In the genomic region with DNA sequence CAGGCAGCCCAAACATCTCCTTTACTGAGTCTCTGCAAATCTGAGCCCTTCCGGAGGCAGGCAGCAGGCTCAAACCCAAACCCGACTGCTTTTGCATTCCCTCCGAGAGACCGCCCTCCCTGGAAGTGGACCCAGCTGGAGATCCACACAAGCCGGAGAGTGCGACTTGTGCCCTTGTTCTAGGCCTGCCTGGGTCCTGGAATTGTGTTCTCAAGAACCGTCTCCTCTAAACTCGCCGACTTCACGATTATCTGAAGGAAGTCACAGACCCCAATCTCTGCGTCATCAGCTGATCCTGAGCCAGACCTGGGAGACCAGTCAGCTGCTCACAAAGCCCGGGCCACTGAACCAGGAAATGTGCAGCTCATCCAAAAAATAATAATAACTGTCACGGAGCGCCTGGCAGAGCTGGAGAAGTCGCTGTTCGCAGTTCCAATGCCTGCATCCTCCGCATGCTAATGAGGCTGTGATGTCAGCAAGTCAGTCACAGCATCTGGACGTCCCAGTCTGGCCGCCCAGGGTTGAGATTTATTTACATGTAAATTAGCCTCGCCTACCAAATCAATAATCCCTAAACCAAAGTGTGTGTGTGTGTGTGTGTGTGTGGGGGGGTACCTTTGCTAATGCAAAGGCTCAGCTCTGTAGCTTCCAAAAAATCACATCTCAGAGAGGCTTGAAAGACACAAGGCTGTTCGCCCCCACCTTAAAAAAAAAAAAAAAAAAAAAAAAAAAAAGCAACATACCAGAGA, we compare ENCODE assay signal across 8 mouse cellular contexts.
DNase-seq lines count a peak whose midpoint lies in the region; ATAC-seq lines count a peak whose summit lies in the region.

No protein-coding gene starts in this region.

- WGBS in intestine, embryonic 15.5 days = 1% methylated on average over 20 of the region's 21 CpGs

- H3K9me3 ChIP-seq in intestine, embryonic 15.5 days = no peaks in the 10 kb centered on the region

- H3K36me3 ChIP-seq in intestine, embryonic 15.5 days = no peaks in the 10 kb centered on the region

- H3K27me3 ChIP-seq in intestine, embryonic 15.5 days (replicated peaks) = no peaks in the 10 kb centered on the region

- peak; percentile 79 for DNase-seq in adrenal gland, adult 2 months
- DNase-seq in embryo, embryonic 9.5 days (ENCODE audit: extremely low spot score) = peak; percentile 73
- DNase-seq in gastrocnemius, postnatal 4 days (ENCODE audit: low spot score in 2 of 2) = peak; percentile 41 to 74
- peak; percentile 61 to 80 for DNase-seq in left cerebral cortex, adult 9 months (ENCODE audit: low spot score in 2 of 2)
- peak; percentile 87 to 90 for DNase-seq in lung, postnatal 4 days
- DNase-seq in right cerebral cortex, postnatal 36 days (ENCODE audit: low spot score in 2 of 2) = peak; percentile 64 to 81
- no peak for DNase-seq in c-Kit-positive CD71-positive TER-119-positive erythroid progenitor cells, embryonic 14.5 days (ENCODE audit: low spot score)

- H3K27ac ChIP-seq in intestine, embryonic 15.5 days = peak overlapping the region; percentile 79

- H3K9ac ChIP-seq in intestine, embryonic 15.5 days = peak overlapping the region; percentile 28; the same call in 1 of the 2 replicates

- peak overlapping the region; percentile 33 for H3K4me3 ChIP-seq in intestine, embryonic 15.5 days (replicated peaks)

- ATAC-seq in intestine, embryonic 15.5 days = peak; percentile 71

- peaks cover 10% of the 10 kb centered on the region; the same call in 1 of the 2 replicates for H3K4me1 ChIP-seq in intestine, embryonic 15.5 days (replicated peaks)

- peak overlapping the region; percentile 59 for H3K4me2 ChIP-seq in intestine, embryonic 15.5 days (replicated peaks)
